Mouse (Mus musculus): ENCODE measurements around the gene Ptpn14. TPM values are rescaled to one million over a fixed set of nuclear protein-coding genes. Genes with fewer than 3 reads are reported as not detected.

Gene Ptpn14
- polyA plus RNA-seq, 1 experiment = 7.1 TPM

DNA sequence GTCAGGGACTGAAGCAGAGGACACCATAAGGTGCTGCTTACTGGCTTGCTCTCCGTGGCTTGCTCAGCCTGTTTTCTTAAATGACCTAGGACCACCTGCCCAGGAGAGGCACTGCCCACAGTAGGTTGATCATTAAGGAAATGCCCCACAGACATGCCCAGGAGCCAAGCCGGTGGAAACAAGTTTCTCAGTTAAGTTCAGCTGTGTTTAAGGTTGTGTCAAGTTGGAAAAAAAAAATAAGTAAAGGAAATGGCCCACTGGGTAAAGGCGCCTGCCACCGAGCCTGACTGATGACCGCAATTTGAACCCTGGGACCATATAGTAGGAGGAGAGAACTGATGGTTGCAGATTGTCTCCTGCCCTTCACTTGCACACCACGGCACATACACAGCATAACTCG, 62.6 kb downstream of the Ptpn14 start:
- no peak overlapping the region for H3K27ac ChIP-seq (ENCODE audit: insufficient read depth, low read length)
- WGBS = 88% methylated on average over 7 of the region's 7 CpGs

DNA sequence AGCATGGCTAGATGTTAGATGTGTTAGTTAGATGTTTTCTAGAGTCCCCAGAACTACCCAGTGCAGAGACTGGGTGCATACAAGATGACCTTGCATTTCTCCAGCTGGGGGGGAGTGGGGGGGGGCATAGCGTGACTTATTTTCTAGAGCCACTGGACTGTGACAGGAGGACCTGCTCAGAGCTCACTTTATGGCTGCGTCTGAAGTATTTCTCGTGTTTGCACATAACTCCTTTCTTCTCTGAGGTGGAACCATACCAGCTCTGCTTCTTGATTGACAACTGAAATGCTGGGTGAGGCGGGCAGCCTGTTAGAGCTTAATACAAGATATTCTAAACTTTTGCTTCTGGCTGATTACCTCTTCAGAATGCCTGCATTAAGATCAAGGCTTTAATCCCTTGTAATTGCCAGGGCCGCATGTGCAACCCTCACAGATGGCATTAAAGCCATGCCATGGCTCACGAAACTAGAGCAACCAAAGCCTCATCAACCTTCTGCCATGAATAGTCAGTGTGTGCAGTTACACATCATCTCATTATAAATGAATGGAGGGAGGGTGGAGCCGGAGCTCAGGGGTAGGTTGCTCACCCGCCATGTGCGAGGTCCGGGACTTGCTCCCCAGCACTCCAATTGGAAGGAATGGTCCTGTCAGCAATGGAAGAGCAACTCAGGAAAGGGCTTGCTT, 63.6 kb downstream of the Ptpn14 start:
- Histone ChIP-seq H3K4me3 (ENCODE audit: extremely low read depth, insufficient read depth, insufficient read length) (no peak overlapping the region), H3K4me1 (ENCODE audit: control insufficient read depth, insufficient read depth, insufficient read length) (peaks cover 33% of the 10 kb centered on the region; the same call in 1 of the 2 replicates), H3K36me3 (ENCODE audit: control insufficient read depth, insufficient read depth, low read length) (no peaks in the 10 kb centered on the region), H3K27me3 (ENCODE audit: control insufficient read depth, insufficient read depth, low read length) (no peaks in the 10 kb centered on the region), H3K27ac (ENCODE audit: insufficient read depth, low read length) (no peak overlapping the region)
- no peak for DNase-seq (ENCODE audit: low read depth in 1 of 2, low spot score in 2 of 2)
- WGBS = 78% methylated on average over 10 of the region's 10 CpGs
- TF ChIP-seq CTCF (IDR thresholded peaks at IDR 0.05; ENCODE audit: extremely low read depth, insufficient read depth, insufficient read length, insufficient replicate concordance) (no peak), POLR2A (IDR thresholded peaks at IDR 0.05; ENCODE audit: low read depth, low read length) (no peak)

More for the DNA sequence above, 62.6 kb downstream of the Ptpn14 start:
- TF ChIP-seq CTCF (IDR thresholded peaks at IDR 0.05; ENCODE audit: extremely low read depth, insufficient read depth, insufficient read length, insufficient replicate concordance) = no peak
- TF ChIP-seq POLR2A (IDR thresholded peaks at IDR 0.05; ENCODE audit: low read depth, low read length) = no peak
- no peak overlapping the region for H3K4me3 ChIP-seq (ENCODE audit: extremely low read depth, insufficient read depth, insufficient read length)
- H3K36me3 ChIP-seq (ENCODE audit: control insufficient read depth, insufficient read depth, low read length) = no peaks in the 10 kb centered on the region
- no peaks in the 10 kb centered on the region for H3K27me3 ChIP-seq (ENCODE audit: control insufficient read depth, insufficient read depth, low read length)
- DNase-seq (ENCODE audit: low read depth in 1 of 2, low spot score in 2 of 2) = no peak
- H3K4me1 ChIP-seq (ENCODE audit: control insufficient read depth, insufficient read depth, insufficient read length) = peaks cover 24% of the 10 kb centered on the region; the same call in 1 of the 2 replicates

DNA sequence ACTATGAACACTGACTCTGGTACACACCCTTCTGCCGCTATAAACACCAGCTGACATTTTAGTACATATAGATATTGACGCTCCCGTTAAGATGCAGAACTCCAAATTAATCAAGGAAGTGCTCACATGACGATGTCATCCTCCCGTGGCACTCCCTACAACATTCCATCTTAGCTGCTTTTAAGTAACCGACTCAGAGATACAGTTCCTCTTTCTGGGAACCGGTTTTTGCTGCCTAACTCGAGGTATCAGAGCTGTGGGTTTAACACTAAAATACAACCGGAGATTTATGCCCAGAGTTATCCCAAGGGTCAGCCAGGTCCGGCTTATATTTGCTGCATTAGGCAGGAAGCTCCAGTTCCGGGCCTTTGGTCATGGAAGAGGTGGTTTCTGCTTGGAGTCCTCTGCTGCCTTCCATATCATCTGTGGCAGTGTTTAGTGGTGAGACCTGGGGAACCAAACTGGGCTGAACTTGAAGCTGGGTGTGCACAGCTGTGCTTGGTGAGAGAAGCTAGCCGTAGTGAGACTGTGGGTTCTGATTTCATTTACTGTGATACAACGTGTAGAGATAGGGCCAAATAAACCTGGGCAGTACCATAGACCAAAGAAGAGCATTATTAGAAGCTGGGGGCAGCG, 64.6 kb downstream of the Ptpn14 start:
- WGBS = 23% methylated on average over 14 of the region's 14 CpGs
- no peak for DNase-seq (ENCODE audit: low read depth in 1 of 2, low spot score in 2 of 2)
- no peak overlapping the region for H3K4me3 ChIP-seq (ENCODE audit: extremely low read depth, insufficient read depth, insufficient read length)
- TF ChIP-seq POLR2A (IDR thresholded peaks at IDR 0.05; ENCODE audit: low read depth, low read length) (no peak), CTCF (IDR thresholded peaks at IDR 0.05; ENCODE audit: extremely low read depth, insufficient read depth, insufficient read length, insufficient replicate concordance) (no peak)
- no peaks in the 10 kb centered on the region for H3K36me3 ChIP-seq (ENCODE audit: control insufficient read depth, insufficient read depth, low read length)
- H3K27me3 ChIP-seq (ENCODE audit: control insufficient read depth, insufficient read depth, low read length) = no peaks in the 10 kb centered on the region
- H3K4me1 ChIP-seq (ENCODE audit: control insufficient read depth, insufficient read depth, insufficient read length) = peaks cover 35% of the 10 kb centered on the region; the same call in 1 of the 2 replicates
- peak overlapping the region; percentile 27; the same call in 1 of the 2 replicates for H3K27ac ChIP-seq (ENCODE audit: insufficient read depth, low read length)

DNA sequence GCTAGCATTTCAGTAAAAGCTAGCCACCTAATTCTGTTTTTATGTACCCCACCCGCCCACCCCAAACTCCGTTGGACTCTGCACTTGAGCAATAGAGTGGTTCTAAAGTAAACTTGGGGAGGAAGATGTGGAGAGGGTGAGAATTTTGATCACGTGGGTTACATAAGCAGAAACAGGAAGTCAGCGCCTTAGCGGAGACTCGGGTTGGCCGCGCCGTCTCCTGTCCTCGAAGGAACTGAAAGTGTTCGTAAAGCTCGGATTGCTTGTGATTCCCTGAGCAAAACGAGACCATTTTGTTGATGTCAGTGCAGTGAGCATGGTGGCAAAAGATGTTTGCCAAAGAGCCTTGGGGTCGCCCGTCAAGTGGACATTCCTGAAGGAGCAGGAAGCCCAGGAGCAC, 70.9 kb downstream of the Ptpn14 start:
- peaks cover 53% of the 10 kb centered on the region for H3K4me1 ChIP-seq (ENCODE audit: control insufficient read depth, insufficient read depth, insufficient read length)
- H3K36me3 ChIP-seq (ENCODE audit: control insufficient read depth, insufficient read depth, low read length) = no peaks in the 10 kb centered on the region
- no peak for TF ChIP-seq POLR2A (IDR thresholded peaks at IDR 0.05; ENCODE audit: low read depth, low read length)
- no peak for TF ChIP-seq CTCF (IDR thresholded peaks at IDR 0.05; ENCODE audit: extremely low read depth, insufficient read depth, insufficient read length, insufficient replicate concordance)
- 12% methylated on average over 15 of the region's 15 CpGs for WGBS
- H3K27ac ChIP-seq (ENCODE audit: insufficient read depth, low read length) = peak overlapping the region; percentile 82
- H3K4me3 ChIP-seq (ENCODE audit: extremely low read depth, insufficient read depth, insufficient read length) = no peak overlapping the region
- no peaks in the 10 kb centered on the region for H3K27me3 ChIP-seq (ENCODE audit: control insufficient read depth, insufficient read depth, low read length)
- peak; percentile 61 to 63 for DNase-seq (ENCODE audit: low read depth in 1 of 2, low spot score in 2 of 2)

DNA sequence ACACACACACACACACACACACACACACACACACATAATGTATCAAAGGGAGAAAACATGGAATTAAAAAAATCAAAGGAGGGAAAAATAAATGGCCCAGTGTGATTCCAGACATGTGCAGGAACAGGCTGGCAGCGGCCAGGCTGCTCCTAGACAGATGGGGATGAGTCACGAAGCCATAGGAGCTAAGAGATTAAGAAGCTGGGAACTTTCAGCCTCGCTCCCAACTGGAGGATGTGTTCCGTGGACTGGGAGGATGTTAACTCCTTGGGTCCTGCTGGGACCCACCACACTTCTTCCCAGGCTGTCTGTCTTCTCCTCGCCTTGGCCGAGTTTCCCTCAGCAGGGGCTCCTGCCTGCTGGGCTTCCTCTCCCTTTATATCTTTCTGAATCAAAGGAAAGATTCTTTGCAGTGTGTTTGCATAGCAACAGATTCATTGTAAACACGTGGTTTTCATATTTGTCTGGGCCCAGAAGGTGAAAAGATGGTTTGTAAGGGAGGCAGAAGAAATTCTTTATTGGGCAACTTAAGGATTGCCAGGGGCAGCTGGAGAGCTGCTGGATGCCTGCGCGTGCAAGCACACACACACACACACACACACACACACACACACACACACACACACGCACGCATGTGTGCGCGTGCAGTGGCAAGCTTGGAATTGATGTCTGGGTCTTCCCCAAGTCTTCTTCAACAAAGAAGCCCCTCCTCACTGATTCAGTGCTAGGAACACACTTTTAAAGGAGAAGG, 72.3 kb downstream of the Ptpn14 start:
- peaks cover 47% of the 10 kb centered on the region for H3K4me1 ChIP-seq (ENCODE audit: control insufficient read depth, insufficient read depth, insufficient read length)
- WGBS = 83% methylated on average over 13 of the region's 13 CpGs
- H3K27ac ChIP-seq (ENCODE audit: insufficient read depth, low read length) = peak overlapping the region; percentile 82
- H3K36me3 ChIP-seq (ENCODE audit: control insufficient read depth, insufficient read depth, low read length) = no peaks in the 10 kb centered on the region
- TF ChIP-seq POLR2A (IDR thresholded peaks at IDR 0.05; ENCODE audit: low read depth, low read length) (no peak), CTCF (IDR thresholded peaks at IDR 0.05; ENCODE audit: extremely low read depth, insufficient read depth, insufficient read length, insufficient replicate concordance) (no peak)
- H3K27me3 ChIP-seq (ENCODE audit: control insufficient read depth, insufficient read depth, low read length) = no peaks in the 10 kb centered on the region
- no peak for DNase-seq (ENCODE audit: low read depth in 1 of 2, low spot score in 2 of 2)
- H3K4me3 ChIP-seq (ENCODE audit: extremely low read depth, insufficient read depth, insufficient read length) = no peak overlapping the region

DNA sequence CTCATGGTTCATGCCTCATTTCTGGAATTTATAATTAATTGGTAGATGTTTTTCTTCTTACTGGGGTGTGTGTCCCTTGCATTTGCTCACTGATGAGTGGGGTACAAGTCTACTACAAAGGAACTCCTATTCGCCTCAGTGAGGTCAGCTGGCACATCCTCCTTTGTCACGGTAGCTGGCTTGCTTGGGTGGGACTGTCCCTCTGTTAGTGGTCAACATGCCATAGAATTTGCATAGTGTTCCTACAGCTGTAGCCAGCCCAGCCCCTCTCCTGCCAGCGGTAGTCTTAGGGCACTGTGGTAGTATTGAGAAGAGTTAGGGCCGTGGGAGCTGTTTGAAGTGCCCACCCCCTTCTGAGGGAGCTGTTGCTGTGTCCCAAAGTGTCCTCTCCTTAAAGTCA, 73.2 kb downstream of the Ptpn14 start:
- TF ChIP-seq POLR2A (IDR thresholded peaks at IDR 0.05; ENCODE audit: low read depth, low read length) (no peak), CTCF (IDR thresholded peaks at IDR 0.05; ENCODE audit: extremely low read depth, insufficient read depth, insufficient read length, insufficient replicate concordance) (no peak)
- 43% methylated on average over 4 of the region's 4 CpGs for WGBS
- peak overlapping the region; percentile 86 for H3K27ac ChIP-seq (ENCODE audit: insufficient read depth, low read length)
- H3K4me3 ChIP-seq (ENCODE audit: extremely low read depth, insufficient read depth, insufficient read length) = no peak overlapping the region
- peak; percentile 40 to 64 for DNase-seq (ENCODE audit: low read depth in 1 of 2, low spot score in 2 of 2)
- H3K36me3 ChIP-seq (ENCODE audit: control insufficient read depth, insufficient read depth, low read length) = no peaks in the 10 kb centered on the region
- H3K4me1 ChIP-seq (ENCODE audit: control insufficient read depth, insufficient read depth, insufficient read length) = peaks cover 40% of the 10 kb centered on the region
- no peaks in the 10 kb centered on the region for H3K27me3 ChIP-seq (ENCODE audit: control insufficient read depth, insufficient read depth, low read length)

Data from spleen, adult 2 months (tissue).